Mouse (Mus musculus): ENCODE measurements around the gene Mob1a.
A peak's percentile ranks its signal among the peaks of the same experiment; 100 is the strongest.
"Not testable (repeated sequence)": the region's sequence is repeated elsewhere in the genome, so short reads cannot be mapped to it uniquely, and the experiment has no call there.

The Mob1a gene

GRCm38 (mm10) chr6:83341387-83341786, 15.6 kb downstream of the Mob1a start:
- DNase-seq (ENCODE audit: inconsistent ontology term), result no peak

GRCm38 (mm10) chr6:83342957-83343356, 17.1 kb downstream of the Mob1a start:
- DNase-seq (ENCODE audit: inconsistent ontology term), result no peak

GRCm38 (mm10) chr6:83345285-83345684, 19.5 kb downstream of the Mob1a start:
- not testable (repeated sequence) for DNase-seq (ENCODE audit: inconsistent ontology term)

- DNase-seq (ENCODE audit: inconsistent ontology term), result no peak
Measured at GRCm38 (mm10) chr6:83347916-83348315, 22.1 kb downstream of the Mob1a start.

GRCm38 (mm10) chr6:83348873-83349272, 23.1 kb downstream of the Mob1a start, which contains the start of gene Bola3:
Gene Bola3, plus strand, starts transcription at chr6:83349147.
- DNase-seq (ENCODE audit: inconsistent ontology term), result no peak

- peak; percentile 83 for DNase-seq (ENCODE audit: inconsistent ontology term)
Measured at GRCm38 (mm10) chr6:83349274-83349958, 23.6 kb downstream of the Mob1a start.

- no peak for DNase-seq (ENCODE audit: inconsistent ontology term)
Measured at GRCm38 (mm10) chr6:83350172-83350571, 24.4 kb downstream of the Mob1a start.

- no peak for DNase-seq (ENCODE audit: inconsistent ontology term)
Measured at GRCm38 (mm10) chr6:83350851-83351405, 25.1 kb downstream of the Mob1a start.

- DNase-seq (ENCODE audit: inconsistent ontology term), result no peak
Measured at GRCm38 (mm10) chr6:83351490-83352160, 25.8 kb downstream of the Mob1a start.

GRCm38 (mm10) chr6:83352666-83353410, 27.0 kb downstream of the Mob1a start:
- DNase-seq (ENCODE audit: inconsistent ontology term), result no peak

GRCm38 (mm10) chr6:83354856-83355781, 29.3 kb downstream of the Mob1a start:
- no peak for DNase-seq (ENCODE audit: inconsistent ontology term)

- DNase-seq (ENCODE audit: inconsistent ontology term), result peak; percentile 52
Measured at GRCm38 (mm10) chr6:83356569-83357138, 30.8 kb downstream of the Mob1a start.

GRCm38 (mm10) chr6:83357436-83357835, 31.6 kb downstream of the Mob1a start:
- DNase-seq (ENCODE audit: inconsistent ontology term), result no peak

GRCm38 (mm10) chr6:83361523-83362248, 35.9 kb downstream of the Mob1a start:
- no peak for DNase-seq (ENCODE audit: inconsistent ontology term)

GRCm38 (mm10) chr6:83363075-83363474, 37.3 kb downstream of the Mob1a start:
- DNase-seq (ENCODE audit: inconsistent ontology term), result no peak

- no peak for DNase-seq (ENCODE audit: inconsistent ontology term)
Measured at GRCm38 (mm10) chr6:83370316-83370965, 44.6 kb downstream of the Mob1a start.

GRCm38 (mm10) chr6:83371350-83371749, 45.5 kb downstream of the Mob1a start:
- DNase-seq (ENCODE audit: inconsistent ontology term), result no peak

- no peak for DNase-seq (ENCODE audit: inconsistent ontology term)
Measured at GRCm38 (mm10) chr6:83373704-83374300, 48.0 kb downstream of the Mob1a start.
